Mouse (Mus musculus) CH12.LX (cell line): ENCODE results near the gene Ssh2.
A peak's percentile ranks its signal among the peaks of the same experiment; 100 is the strongest.

ENCODE experiments used
- CHD2 ChIP-seq: IDR thresholded peaks from 2 replicates; pipeline ENCODE4 v1.6.1; 2011; ENCODE audit warnings: low read length, improper control_type of control experiment
- CTCF ChIP-seq, 2 experiments: IDR thresholded peaks in 1 of 2; conservative IDR thresholded peaks in 1 of 2; 2 replicates each; pipeline ENCODE4 v1.5.1; 2011 to 2012; ENCODE audit warnings: low read depth in 2 of 2, low read length in 2 of 2, improper control_type of control experiment in 1 of 2, inconsistent platforms in 1 of 2, mild to moderate bottlenecking in 1 of 2, moderate library complexity in 1 of 2
- ELF1 ChIP-seq: IDR thresholded peaks from 2 replicates; pipeline ENCODE4 v1.6.1; 2014; ENCODE audit warnings: low read depth, mild to moderate bottlenecking, inconsistent platforms, low read length, improper control_type of control experiment
- EP300 ChIP-seq: IDR thresholded peaks from 2 replicates; pipeline ENCODE4 v1.6.1; 2011; ENCODE audit warnings: low read length, improper control_type of control experiment
- KAT2A ChIP-seq: IDR thresholded peaks from 2 replicates; pipeline ENCODE4 v1.6.1; 2012; ENCODE audit warnings: low read length, improper control_type of control experiment, inconsistent platforms; ENCODE audit not compliant: insufficient replicate concordance
- MEF2A ChIP-seq: IDR thresholded peaks from 2 replicates; pipeline ENCODE4 v1.6.1; 2014; ENCODE audit warnings: low read depth, mild to moderate bottlenecking, inconsistent platforms, low read length, improper control_type of control experiment, borderline replicate concordance
- NRF1 ChIP-seq: IDR thresholded peaks from 2 replicates; pipeline ENCODE4 v1.6.1; 2014; ENCODE audit warnings: low read depth, mild to moderate bottlenecking, inconsistent platforms, low read length, improper control_type of control experiment, moderate library complexity
- POLR2A ChIP-seq: IDR thresholded peaks from 2 replicates; pipeline ENCODE4 v1.6.1; 2011; ENCODE audit warnings: low read depth, mild to moderate bottlenecking, improper control_type of control experiment, low read length
- ZC3H11A ChIP-seq: IDR thresholded peaks from 2 replicates; pipeline ENCODE4 v1.6.1; 2012; ENCODE audit warnings: low read depth, mild to moderate bottlenecking, inconsistent platforms, low read length, improper control_type of control experiment

DNA sequence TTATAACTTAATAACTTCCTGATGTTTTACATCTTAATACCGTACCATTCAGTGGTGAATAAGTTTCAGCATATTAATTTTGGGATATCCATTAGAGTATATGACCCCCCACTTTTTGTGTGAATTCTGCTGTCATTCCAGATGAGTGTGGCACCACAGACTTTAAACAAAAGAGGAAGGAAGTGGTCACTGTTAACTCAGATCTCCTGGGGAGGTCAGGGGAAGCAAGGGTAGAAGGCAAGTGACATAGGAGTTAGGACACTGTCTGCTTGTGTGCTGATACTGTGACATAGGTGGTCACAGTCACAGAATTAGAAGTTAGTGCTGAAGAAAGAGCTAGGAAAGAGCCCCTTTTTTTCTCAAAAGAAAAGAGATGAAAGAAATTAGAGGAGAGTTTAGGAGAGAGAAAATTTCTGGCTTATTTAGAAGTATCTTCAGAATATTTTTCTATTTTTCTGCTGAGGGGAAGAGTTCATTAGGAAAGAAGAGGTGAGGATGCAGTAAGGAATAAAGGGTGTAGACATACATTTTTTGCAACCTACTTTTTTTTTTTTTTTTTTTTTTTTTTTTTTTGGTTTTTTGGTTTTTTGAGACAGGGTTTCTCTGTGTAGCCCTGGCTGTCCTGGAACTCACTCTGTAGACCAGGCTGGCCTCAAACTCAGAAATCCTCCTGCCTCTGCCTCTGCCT lies 23.7 kb downstream of the Ssh2 start:
- TF ChIP-seq POLR2A (no peak), MEF2A (no peak), ZC3H11A (no peak), CTCF (conservative IDR thresholded peaks at IDR 0.05 in 1 of 2, IDR thresholded peaks at IDR 0.05 in 1 of 2; ENCODE audit: low read depth in 2 of 2, low read length in 2 of 2) (no peak), KAT2A (no peak), CHD2 (no peak), NRF1 (no peak), ELF1 (no peak), EP300 (peak; percentile 84)
